Mouse (Mus musculus) lung, postnatal 0 days (tissue): Measurements from ENCODE around the gene Kif5c. TPM values are rescaled to one million over a fixed set of nuclear protein-coding genes. Genes with fewer than 3 reads are reported as not detected.

Experiments
- ATAC-seq: fragments of 200-750 bp; cut with Nextera tagmentation; 2 replicates; pipeline ENCODE4 v1.8.0; 2017; ENCODE audit warnings: moderate library complexity
- DNase-seq: peaks from one replicate; pipeline ENCODE4 v3.0.0-alpha.2; 2016; ENCODE audit warnings: low spot score
- H3K27ac ChIP-seq: fragments of 300-500 bp; sonication (generic); 2 replicates; pipeline ENCODE4 v1.5.1; 2014; ENCODE audit warnings: antibody characterized with exemption, mild to moderate bottlenecking, low read length, mixed read lengths
- H3K27me3 ChIP-seq: fragments of 300-500 bp; sonication (generic); replicated peaks from 2 replicates; pipeline ENCODE4 v1.6.1; 2014; ENCODE audit warnings: low read length, mixed read lengths; ENCODE audit not compliant: insufficient read depth
- H3K36me3 ChIP-seq: fragments of 300-500 bp; sonication (generic); 2 replicates; pipeline ENCODE4 v1.6.1; 2014; ENCODE audit warnings: low read length, mixed read lengths; ENCODE audit not compliant: insufficient read depth
- H3K4me1 ChIP-seq: fragments of 300-500 bp; sonication (generic); 2 replicates; pipeline ENCODE4 v1.6.1; 2014; ENCODE audit warnings: antibody characterized with exemption, low read depth, low read length, mixed read lengths; ENCODE audit not compliant: insufficient read depth
- H3K4me2 ChIP-seq: fragments of 300-500 bp; sonication (generic); replicated peaks from 2 replicates; pipeline ENCODE4 v1.6.1; 2014; ENCODE audit warnings: low read depth, mild to moderate bottlenecking, low read length, moderate library complexity, mixed read lengths
- H3K4me3 ChIP-seq: fragments of 300-500 bp; sonication (generic); 2 replicates; pipeline ENCODE4 v1.5.1; 2014; ENCODE audit warnings: low read depth, low read length
- H3K9ac ChIP-seq: fragments of 300-500 bp; sonication (generic); replicated peaks from 2 replicates; pipeline ENCODE4 v1.6.1; 2014; ENCODE audit warnings: low read depth, mild to moderate bottlenecking
- H3K9me3 ChIP-seq: fragments of 300-500 bp; sonication (generic); 2 replicates; pipeline ENCODE4 v1.6.1; 2016; ENCODE audit warnings: low read length, mixed read lengths
- CTCF ChIP-seq: IDR thresholded peaks from 2 replicates; pipeline ENCODE4 v1.5.1; 2016; ENCODE audit warnings: antibody characterized with exemption, mild to moderate bottlenecking
- EP300 ChIP-seq: IDR thresholded peaks from 2 replicates; pipeline ENCODE4 v1.6.1; 2016; ENCODE audit warnings: antibody characterized with exemption, mild to moderate bottlenecking, control low read depth
- WGBS: fragments of 180-500 bp; shearing (Covaris S2); extraction: QIAGEN DNeasy Blood & Tissue Kit; methylation state at CpG from one replicate; pipeline ENCODE4 v1.1.7; 2014; 5-methylcytosine and 5-hydroxymethylcytosine counted together
- polyA plus RNA-seq: library from polyadenylated mRNA; unstranded; fragments of >200 nt; fragmentation: Nextera tagmentation; extraction: Ambion mirVana; gene quantifications from 2 replicates; pipeline ENCODE4 v1.2.1, GENCODE M21; 2015

The Kif5c gene
- polyA plus RNA-seq, 1 experiment from 2014 or later: 0.17 TPM

DNA sequence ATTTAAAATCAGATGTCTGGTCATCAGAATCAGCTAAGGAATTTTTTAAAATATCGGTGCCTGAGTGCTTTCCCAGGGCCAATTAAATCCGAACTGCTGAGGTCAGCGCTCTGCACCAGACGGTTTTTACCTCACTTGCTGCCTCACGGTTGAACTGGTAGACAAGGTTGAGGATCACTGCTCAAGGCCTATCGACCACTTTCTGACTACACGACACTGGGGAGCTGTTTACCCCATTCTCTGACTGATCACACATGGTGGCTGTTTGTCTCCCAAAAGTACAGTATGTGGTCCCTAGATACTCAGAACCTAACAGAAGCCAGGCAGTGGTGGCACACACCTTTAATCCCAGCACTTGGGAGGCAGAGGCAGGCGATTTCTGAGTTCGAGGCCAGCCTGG is 46.4 kb upstream of the Kif5c start:
- H3K4me2 ChIP-seq: no peak overlapping the region
- 74% methylated on average over 9 of the region's 9 CpGs for WGBS

DNA sequence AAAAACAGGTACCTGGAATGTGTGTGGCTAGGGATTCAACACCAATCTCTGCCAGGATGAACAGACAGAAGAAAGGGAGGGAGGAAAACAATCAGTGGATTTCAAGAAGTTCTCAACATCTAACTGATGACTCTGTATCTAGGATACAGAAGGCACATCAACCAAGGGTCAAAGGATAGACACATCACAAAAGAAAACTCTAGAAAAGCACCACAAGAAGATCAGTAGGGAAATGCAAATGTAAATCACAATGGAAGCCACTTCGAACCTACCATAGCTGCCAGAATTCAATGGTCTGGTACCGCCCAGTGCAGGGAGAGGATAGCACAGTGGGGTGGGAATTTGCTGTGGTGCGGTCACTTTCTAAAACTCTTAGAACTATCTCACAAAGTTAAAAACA is 45.8 kb upstream of the Kif5c start:
- no peaks in the 10 kb centered on the region for H3K4me1 ChIP-seq
- H3K9ac ChIP-seq: no peak overlapping the region
- no peak for DNase-seq
- TF ChIP-seq EP300 (no peak), CTCF (no peak)
- no peaks in the 10 kb centered on the region for H3K36me3 ChIP-seq
- H3K4me3 ChIP-seq: no peak overlapping the region
- no peaks in the 10 kb centered on the region for H3K9me3 ChIP-seq
- H3K27ac ChIP-seq: no peak overlapping the region
- no peak for ATAC-seq
- no peaks in the 10 kb centered on the region for H3K27me3 ChIP-seq
- H3K4me2 ChIP-seq: no peak overlapping the region
- WGBS: 88% methylated on average over 3 of the region's 3 CpGs

More for the DNA sequence above, 46.4 kb upstream of the Kif5c start:
- TF ChIP-seq CTCF (no peak), EP300 (no peak)
- H3K9me3 ChIP-seq: no peaks in the 10 kb centered on the region
- DNase-seq (no peak), ATAC-seq (no peak)
- no peak overlapping the region for H3K4me3 ChIP-seq
- H3K27ac ChIP-seq: no peak overlapping the region
- H3K9ac ChIP-seq: no peak overlapping the region
- H3K4me1 ChIP-seq: no peaks in the 10 kb centered on the region
- H3K27me3 ChIP-seq: no peaks in the 10 kb centered on the region
- no peaks in the 10 kb centered on the region for H3K36me3 ChIP-seq

DNA sequence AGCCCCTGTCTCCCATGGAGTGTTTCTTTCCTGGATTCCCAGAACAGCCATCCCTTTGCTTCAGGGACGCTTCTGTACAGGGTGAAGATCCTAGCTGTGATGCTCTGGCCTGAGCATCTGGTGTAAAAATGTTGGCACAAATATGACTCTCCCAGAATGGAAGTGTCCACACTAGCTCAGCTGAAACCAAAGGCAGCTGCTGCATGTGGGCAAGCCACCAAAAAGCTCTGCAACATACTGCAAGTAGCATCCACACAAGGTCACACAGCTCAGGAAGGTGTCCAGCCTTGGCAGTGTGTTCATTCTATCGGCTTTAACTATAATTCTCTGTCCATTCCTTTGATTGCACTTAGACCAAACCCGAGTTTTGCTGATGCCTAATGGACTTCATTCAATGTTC is 38.5 kb upstream of the Kif5c start:
- Histone ChIP-seq H3K36me3 (no peaks in the 10 kb centered on the region), H3K27me3 (no peaks in the 10 kb centered on the region), H3K27ac (no peak overlapping the region), H3K9me3 (no peaks in the 10 kb centered on the region), H3K4me2 (no peak overlapping the region), H3K4me3 (no peak overlapping the region), H3K4me1 (no peaks in the 10 kb centered on the region), H3K9ac (no peak overlapping the region)
- ATAC-seq (no peak), DNase-seq (no peak)
- TF ChIP-seq EP300 (no peak), CTCF (no peak)
- 64% methylated on average over 3 of the region's 3 CpGs for WGBS

DNA sequence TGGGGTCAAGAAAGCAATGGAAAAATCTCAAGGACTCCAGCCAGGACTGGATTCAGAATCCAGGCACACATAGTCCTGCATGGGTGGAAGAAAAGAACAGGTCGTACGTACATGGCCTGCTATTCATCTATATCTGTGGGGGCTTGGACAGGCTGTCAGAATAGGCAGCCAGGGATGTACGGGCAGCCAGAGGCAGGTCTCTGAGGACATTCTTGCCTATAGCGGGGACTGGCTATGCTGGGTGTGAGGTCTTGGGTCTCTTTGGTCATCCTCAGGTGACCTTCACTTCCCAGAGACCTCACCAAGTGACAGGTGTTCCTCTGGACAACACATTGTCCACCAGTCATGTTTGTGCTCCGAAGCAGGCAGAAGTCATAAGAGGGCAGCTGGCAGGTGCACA is 36.6 kb upstream of the Kif5c start:
- Histone ChIP-seq H3K9ac (no peak overlapping the region), H3K36me3 (no peaks in the 10 kb centered on the region), H3K9me3 (no peaks in the 10 kb centered on the region), H3K27ac (no peak overlapping the region), H3K4me2 (no peak overlapping the region), H3K4me3 (no peak overlapping the region), H3K27me3 (no peaks in the 10 kb centered on the region), H3K4me1 (no peaks in the 10 kb centered on the region)
- no peak for ATAC-seq
- no peak for DNase-seq
- 82% methylated on average over 5 of the region's 5 CpGs for WGBS
- no peak for TF ChIP-seq CTCF
- TF ChIP-seq EP300: no peak

DNA sequence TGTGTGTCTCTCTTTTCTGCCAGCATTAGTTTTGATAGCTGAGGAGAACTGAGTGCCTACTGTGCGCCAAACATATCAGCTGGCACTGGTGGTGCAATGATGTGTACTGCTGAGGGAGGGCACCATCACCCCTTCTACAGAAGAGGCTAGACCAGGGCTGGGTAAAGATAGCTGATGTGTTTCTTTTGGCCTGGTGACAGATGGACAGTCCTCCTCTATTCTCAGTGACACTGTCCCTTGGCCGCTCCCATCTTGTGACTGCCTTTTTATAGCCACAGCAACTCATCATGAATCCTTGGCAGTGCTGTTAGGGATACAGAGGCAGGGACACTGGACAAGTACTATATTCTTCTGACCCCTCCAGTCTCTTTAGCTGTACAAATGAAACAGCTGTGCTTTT is 35.8 kb upstream of the Kif5c start:
- no peak for DNase-seq
- Histone ChIP-seq H3K4me1 (no peaks in the 10 kb centered on the region), H3K4me3 (no peak overlapping the region), H3K27me3 (no peaks in the 10 kb centered on the region), H3K9ac (no peak overlapping the region), H3K27ac (no peak overlapping the region), H3K36me3 (no peaks in the 10 kb centered on the region), H3K4me2 (no peak overlapping the region), H3K9me3 (no peaks in the 10 kb centered on the region)
- ATAC-seq: no peak
- TF ChIP-seq CTCF: no peak
- TF ChIP-seq EP300: no peak
- WGBS: 75% methylated on average over 2 of the region's 2 CpGs

DNA sequence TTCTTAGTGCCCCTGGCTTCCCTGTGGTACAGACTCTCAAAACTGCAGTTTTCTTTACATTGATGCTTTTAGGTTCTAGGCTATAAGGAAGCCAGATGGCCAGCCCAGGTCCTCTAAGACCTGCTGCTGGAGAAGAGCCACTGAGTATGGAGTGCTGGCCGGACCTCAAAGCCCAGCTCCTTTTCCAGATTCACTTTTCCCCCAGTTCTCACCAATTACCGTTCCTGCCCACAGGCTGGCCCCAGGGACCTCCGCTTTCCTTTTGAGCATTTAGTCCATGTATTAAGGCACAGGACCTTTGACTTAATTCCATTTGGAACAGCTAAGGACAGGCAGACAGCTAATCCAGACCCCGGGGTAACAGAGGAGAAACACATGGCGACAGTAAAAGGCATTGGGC is 28.6 kb upstream of the Kif5c start:
- TF ChIP-seq EP300 (no peak), CTCF (no peak)
- no peak for DNase-seq
- 65% methylated on average over 5 of the region's 5 CpGs for WGBS

GRCm38 (mm10) chr2:49592926-49593325 is 26.2 kb upstream of the Kif5c start:
- no peaks in the 10 kb centered on the region for H3K4me1 ChIP-seq
- H3K9ac ChIP-seq: no peak overlapping the region
- ATAC-seq (no peak), DNase-seq (no peak)
- no peak overlapping the region for H3K27ac ChIP-seq
- no peaks in the 10 kb centered on the region for H3K36me3 ChIP-seq
- H3K4me2 ChIP-seq: no peak overlapping the region
- no peaks in the 10 kb centered on the region for H3K9me3 ChIP-seq
- H3K27me3 ChIP-seq: no peaks in the 10 kb centered on the region
- TF ChIP-seq CTCF: no peak
- no peak for TF ChIP-seq EP300
- no peak overlapping the region for H3K4me3 ChIP-seq

More for the DNA sequence above, 28.6 kb upstream of the Kif5c start:
- no peaks in the 10 kb centered on the region for H3K9me3 ChIP-seq
- no peaks in the 10 kb centered on the region for H3K36me3 ChIP-seq
- H3K9ac ChIP-seq: no peak overlapping the region
- no peaks in the 10 kb centered on the region for H3K27me3 ChIP-seq
- H3K4me2 ChIP-seq: no peak overlapping the region
- no peak overlapping the region for H3K27ac ChIP-seq
- no peaks in the 10 kb centered on the region for H3K4me1 ChIP-seq
- ATAC-seq: no peak
- H3K4me3 ChIP-seq: no peak overlapping the region
